ENCODE assay signal across 28 mouse cellular contexts in genomic region chr11:118447346-118447745, GRCm38 (mm10). TPM values are rescaled to one million over a fixed set of nuclear protein-coding genes. Genes with fewer than 3 reads are reported as not detected.
A peak's percentile ranks its signal among the peaks of the same experiment; 100 is the strongest.
DNase-seq lines count a peak whose midpoint lies in the region; ATAC-seq lines count a peak whose summit lies in the region.
"Had no signal": no experiment of that assay in that cellular context is flagged by ENCODE, and none has a peak within 500 bp of the region (broad histone marks: within the 10 kb centered on the region; RNA-seq: fewer than 3 reads in every experiment).

No protein-coding gene starts in this region.

- H3K27me3 ChIP-seq in forebrain, embryonic 10.5 days (ENCODE audit: poor library complexity, severe bottlenecking): peaks cover 12% of the 10 kb centered on the region
- H3K27me3 ChIP-seq in forebrain, embryonic 14.5 days (replicated peaks; ENCODE audit: control insufficient read depth, insufficient read depth, low read length): 0 out of 2 replicates have a peak, but pooled peaks cover 3% of the 10 kb centered on the region
- H3K27me3 ChIP-seq in embryonic facial prominence, embryonic 11.5 days (ENCODE audit: control insufficient read depth, insufficient read depth, low read length): no peaks in the 10 kb centered on the region
- H3K27me3 ChIP-seq in limb, embryonic 12.5 days: peaks cover 14% of the 10 kb centered on the region; the same call in 1 of the 2 replicates
- H3K27me3 ChIP-seq in midbrain, embryonic 14.5 days (ENCODE audit: control insufficient read depth, insufficient read depth, low read length): no peaks in the 10 kb centered on the region

- H3K9me3 ChIP-seq in forebrain, embryonic 10.5 days: no peaks in the 10 kb centered on the region
- H3K9me3 ChIP-seq in forebrain, embryonic 14.5 days (replicated peaks; ENCODE audit: control insufficient read depth, low read length): no peaks in the 10 kb centered on the region
- no peaks in the 10 kb centered on the region for H3K9me3 ChIP-seq in embryonic facial prominence, embryonic 11.5 days (replicated peaks; ENCODE audit: control insufficient read depth, low read length)
- H3K9me3 ChIP-seq in limb, embryonic 12.5 days: no peaks in the 10 kb centered on the region
- H3K9me3 ChIP-seq in midbrain, embryonic 14.5 days (ENCODE audit: control insufficient read depth, low read length): no peaks in the 10 kb centered on the region
- H3K9me3 ChIP-seq: heart, embryonic 13.5 days; hindbrain, embryonic 10.5 days; limb, embryonic 13.5 days; liver, embryonic 12.5 days; midbrain, embryonic 12.5 days had no signal

- DNase-seq in forebrain, embryonic 10.5 days (ENCODE audit: extremely low spot score, low spot score): no peak
- no peak for DNase-seq in forebrain, embryonic 14.5 days (ENCODE audit: low spot score)
- DNase-seq in NIH3T3 (ENCODE audit: low read depth): peak; percentile 67
- peak; percentile 70 for DNase-seq in embryonic facial prominence, embryonic 11.5 days (ENCODE audit: low spot score)
- no peak for DNase-seq in midbrain, embryonic 14.5 days
- no peak for DNase-seq in left cerebral cortex, postnatal 25 days (ENCODE audit: low spot score in 2 of 2)
- DNase-seq: adrenal gland, adult 2 months; adrenal gland, postnatal 36 days; forebrain, postnatal 0 days; gastrocnemius, postnatal 36 days; heart, adult 2 months; heart, postnatal 14 days; kidney, adult 18-20 months; kidney, postnatal 4 days; liver, postnatal 0 days; lung, postnatal 36 days; thymus, postnatal 4 days had no signal

- intact Hi-C loops in left cerebral cortex, postnatal 25 days (cut with DNase I): loop anchor here (5.0 kb wide), 1 partner anchor 290 kb away; no protein-coding TSS in a partner anchor

- H3K4me2 ChIP-seq in forebrain, embryonic 14.5 days (ENCODE audit: low read length): no peak overlapping the region
- H3K4me2 ChIP-seq in embryonic facial prominence, embryonic 11.5 days (ENCODE audit: low read depth, low read length): no peak overlapping the region
- H3K4me2 ChIP-seq in limb, embryonic 12.5 days: no peak overlapping the region
- no peak overlapping the region for H3K4me2 ChIP-seq in midbrain, embryonic 14.5 days (ENCODE audit: low read length)
- H3K4me2 ChIP-seq: heart, embryonic 13.5 days; limb, embryonic 13.5 days; liver, embryonic 12.5 days; midbrain, embryonic 12.5 days had no signal

- 72% methylated on average over 4 of the region's 4 CpGs for WGBS in forebrain, embryonic 10.5 days
- 80% methylated on average over 4 of the region's 4 CpGs for WGBS in forebrain, embryonic 14.5 days
- 54% methylated on average over 4 of the region's 4 CpGs for WGBS in embryonic facial prominence, embryonic 11.5 days
- 41% methylated on average over 4 of the region's 4 CpGs for WGBS in limb, embryonic 12.5 days
- 77% methylated on average over 4 of the region's 4 CpGs for WGBS in midbrain, embryonic 14.5 days

- H3K4me3 ChIP-seq in forebrain, embryonic 10.5 days: no peak overlapping the region
- no peak overlapping the region for H3K4me3 ChIP-seq in forebrain, embryonic 14.5 days (ENCODE audit: low read depth, low read length)
- H3K4me3 ChIP-seq in embryonic facial prominence, embryonic 11.5 days (ENCODE audit: low read depth, low read length): no peak overlapping the region
- H3K4me3 ChIP-seq in limb, embryonic 12.5 days (replicated peaks): no peak overlapping the region
- no peak overlapping the region for H3K4me3 ChIP-seq in midbrain, embryonic 14.5 days (replicated peaks; ENCODE audit: low read depth, low read length)
- H3K4me3 ChIP-seq: heart, adult 2 months; heart, embryonic 13.5 days; hindbrain, embryonic 10.5 days; limb, embryonic 13.5 days; liver, embryonic 12.5 days; midbrain, embryonic 12.5 days had no signal

- no peak for ATAC-seq in forebrain, embryonic 14.5 days
- no peak for ATAC-seq in embryonic facial prominence, embryonic 11.5 days (replicated peaks; ENCODE audit: insufficient number of reproducible peaks, low FRiP score, low TSS enrichment, low read depth)
- no peak for ATAC-seq in limb, embryonic 12.5 days (ENCODE audit: insufficient number of reproducible peaks, insufficient read depth, low FRiP score, low TSS enrichment, low read depth)
- ATAC-seq in midbrain, embryonic 14.5 days (ENCODE audit: low FRiP score, low TSS enrichment): no peak
- ATAC-seq: CD4-positive, CD25-positive, alpha-beta regulatory T cell, adult 4 months; forebrain, postnatal 0 days; hindbrain, embryonic 16.5 days; liver, embryonic 12.5 days; liver, postnatal 0 days had no signal

- peak overlapping the region; percentile 11; the same call in 1 of the 2 replicates for H3K27ac ChIP-seq in forebrain, embryonic 10.5 days
- no peak overlapping the region for H3K27ac ChIP-seq in forebrain, embryonic 14.5 days (ENCODE audit: low read depth, low read length)
- H3K27ac ChIP-seq in embryonic facial prominence, embryonic 11.5 days (replicated peaks; ENCODE audit: low read depth, low read length): no peak overlapping the region
- H3K27ac ChIP-seq in limb, embryonic 12.5 days: peak overlapping the region; percentile 41; the same call in 1 of the 2 replicates
- no peak overlapping the region for H3K27ac ChIP-seq in midbrain, embryonic 14.5 days (replicated peaks; ENCODE audit: low read depth, low read length)
- H3K27ac ChIP-seq: heart, adult 2 months; heart, embryonic 13.5 days; hindbrain, embryonic 10.5 days; kidney, postnatal 0 days; limb, embryonic 13.5 days; liver, embryonic 12.5 days; midbrain, embryonic 12.5 days had no signal

- H3K9ac ChIP-seq in forebrain, embryonic 14.5 days (ENCODE audit: low read length): no peak overlapping the region
- H3K9ac ChIP-seq in embryonic facial prominence, embryonic 11.5 days (replicated peaks; ENCODE audit: low read length): no peak overlapping the region
- 0 out of 2 replicates have a peak overlapping the region, but pooled peaks have one; percentile 5 for H3K9ac ChIP-seq in limb, embryonic 12.5 days (replicated peaks)
- no peak overlapping the region for H3K9ac ChIP-seq in midbrain, embryonic 14.5 days (replicated peaks; ENCODE audit: low read length)
- H3K9ac ChIP-seq: forebrain, postnatal 0 days; heart, embryonic 13.5 days; limb, embryonic 13.5 days; liver, embryonic 12.5 days; liver, postnatal 0 days; midbrain, embryonic 12.5 days had no signal

- H3K4me1 ChIP-seq in forebrain, embryonic 10.5 days: peaks cover 3% of the 10 kb centered on the region; the same call in 1 of the 2 replicates
- H3K4me1 ChIP-seq in forebrain, embryonic 14.5 days (ENCODE audit: control insufficient read depth, insufficient read depth, low read length): no peaks in the 10 kb centered on the region
- H3K4me1 ChIP-seq in embryonic facial prominence, embryonic 11.5 days (ENCODE audit: control insufficient read depth, insufficient read depth, low read length): no peaks in the 10 kb centered on the region
- peaks cover 6% of the 10 kb centered on the region for H3K4me1 ChIP-seq in limb, embryonic 12.5 days (replicated peaks)
- H3K4me1 ChIP-seq in midbrain, embryonic 14.5 days (ENCODE audit: control insufficient read depth, insufficient read depth, low read length): no peaks in the 10 kb centered on the region
- H3K4me1 ChIP-seq: hindbrain, embryonic 10.5 days had no signal

- H3K36me3 ChIP-seq in forebrain, embryonic 10.5 days (replicated peaks): no peaks in the 10 kb centered on the region
- H3K36me3 ChIP-seq in forebrain, embryonic 14.5 days (ENCODE audit: control insufficient read depth, insufficient read depth, low read length): no peaks in the 10 kb centered on the region
- no peaks in the 10 kb centered on the region for H3K36me3 ChIP-seq in embryonic facial prominence, embryonic 11.5 days (replicated peaks; ENCODE audit: control insufficient read depth, insufficient read depth, low read depth, low read length)
- no peaks in the 10 kb centered on the region for H3K36me3 ChIP-seq in limb, embryonic 12.5 days
- H3K36me3 ChIP-seq in midbrain, embryonic 14.5 days (ENCODE audit: control insufficient read depth, insufficient read depth, low read length): no peaks in the 10 kb centered on the region
- H3K36me3 ChIP-seq: hindbrain, embryonic 10.5 days; liver, embryonic 12.5 days; midbrain, embryonic 12.5 days had no signal

RNA-seq across cellular contexts. Expression of gene C1qtnf1, which starts 19.3 kb away (rescaled TPM):
- 1.5 and 2.3 TPM in 2 replicates for polyA plus RNA-seq in forebrain, embryonic 10.5 days (2016; fragmentation: Nextera tagmentation; extraction: Ambion mirVana)
- polyA plus RNA-seq in forebrain, embryonic 14.5 days (2014; fragmentation: Nextera tagmentation; extraction: Ambion mirVana): 2.3 and 3.0 TPM in 2 replicates
- polyA plus RNA-seq in embryonic facial prominence, embryonic 11.5 days (2014; fragmentation: Nextera tagmentation; extraction: Ambion mirVana): 5.0 and 5.2 TPM in 2 replicates
- 3.4 and 4.8 TPM in 2 replicates for polyA plus RNA-seq in limb, embryonic 12.5 days (2016; fragmentation: Nextera tagmentation; extraction: Ambion mirVana)
- polyA plus RNA-seq in midbrain, embryonic 14.5 days (2014; fragmentation: Nextera tagmentation; extraction: Ambion mirVana): 1.4 and 3.8 TPM in 2 replicates
- 1 to 10 TPM; 3.6 to 4.2 TPM for total RNA-seq in left cerebral cortex, postnatal 25 days (2021)
- total RNA-seq: megakaryocyte, adult 5-6 weeks; monocyte, adult 5-6 weeks had no signal
- polyA plus RNA-seq: CD4-positive, CD25-positive, alpha-beta regulatory T cell, adult 4 months had no signal

RNA-seq across cellular contexts. Expression of gene Cant1, which starts 28.5 kb away (rescaled TPM):
- 19.0 and 19.2 TPM in 2 replicates for polyA plus RNA-seq in forebrain, embryonic 10.5 days (2016; fragmentation: Nextera tagmentation; extraction: Ambion mirVana)
- polyA plus RNA-seq in forebrain, embryonic 14.5 days (2014; fragmentation: Nextera tagmentation; extraction: Ambion mirVana): 21.4 and 22.8 TPM in 2 replicates
- 19.5 and 23.2 TPM in 2 replicates for polyA plus RNA-seq in embryonic facial prominence, embryonic 11.5 days (2014; fragmentation: Nextera tagmentation; extraction: Ambion mirVana)
- polyA plus RNA-seq in limb, embryonic 12.5 days (2016; fragmentation: Nextera tagmentation; extraction: Ambion mirVana): 30.5 and 32.0 TPM in 2 replicates
- polyA plus RNA-seq in midbrain, embryonic 14.5 days (2014; fragmentation: Nextera tagmentation; extraction: Ambion mirVana): 24.9 and 27.5 TPM in 2 replicates
- total RNA-seq in left cerebral cortex, postnatal 25 days (2021): 10 to 100 TPM; 37.4 to 40.7 TPM

RNA-seq across cellular contexts. Expression of gene Engase, which starts 29.3 kb away (rescaled TPM):
- polyA plus RNA-seq in forebrain, embryonic 10.5 days (2016; fragmentation: Nextera tagmentation; extraction: Ambion mirVana): 7.1 and 7.9 TPM in 2 replicates
- polyA plus RNA-seq in forebrain, embryonic 14.5 days (2014; fragmentation: Nextera tagmentation; extraction: Ambion mirVana): 3.9 and 4.9 TPM in 2 replicates
- polyA plus RNA-seq in embryonic facial prominence, embryonic 11.5 days (2014; fragmentation: Nextera tagmentation; extraction: Ambion mirVana): 5.0 and 5.9 TPM in 2 replicates
- 8.8 and 9.4 TPM in 2 replicates for polyA plus RNA-seq in limb, embryonic 12.5 days (2016; fragmentation: Nextera tagmentation; extraction: Ambion mirVana)
- 2.6 and 4.2 TPM in 2 replicates for polyA plus RNA-seq in midbrain, embryonic 14.5 days (2014; fragmentation: Nextera tagmentation; extraction: Ambion mirVana)
- 10 to 100 TPM; 10.3 to 10.6 TPM for total RNA-seq in left cerebral cortex, postnatal 25 days (2021)

RNA-seq across cellular contexts. Expression of gene Lgals3bp, which starts 45.5 kb away (rescaled TPM):
- polyA plus RNA-seq in forebrain, embryonic 10.5 days (2016; fragmentation: Nextera tagmentation; extraction: Ambion mirVana): 0.47 and 1.0 TPM in 2 replicates
- 3.0 TPM in 2 replicates for polyA plus RNA-seq in forebrain, embryonic 14.5 days (2014; fragmentation: Nextera tagmentation; extraction: Ambion mirVana)
- polyA plus RNA-seq in embryonic facial prominence, embryonic 11.5 days (2014; fragmentation: Nextera tagmentation; extraction: Ambion mirVana): 1.0 and 1.7 TPM in 2 replicates
- 4.1 and 4.3 TPM in 2 replicates for polyA plus RNA-seq in limb, embryonic 12.5 days (2016; fragmentation: Nextera tagmentation; extraction: Ambion mirVana)
- polyA plus RNA-seq in midbrain, embryonic 14.5 days (2014; fragmentation: Nextera tagmentation; extraction: Ambion mirVana): 1.8 and 5.5 TPM in 2 replicates
- 10 to 100 TPM; 14.2 to 15.2 TPM for total RNA-seq in left cerebral cortex, postnatal 25 days (2021)

Comparison
In these comparisons a context has a peak if more than half of its experiments do, and no peak if none do; other contexts are left out.
1. H3K27ac ChIP-seq: peak in forebrain, embryonic 10.5 days (single experiment) and limb, embryonic 12.5 days (single experiment); none in forebrain, embryonic 14.5 days (single experiment), embryonic facial prominence, embryonic 11.5 days (single experiment) and midbrain, embryonic 14.5 days (single experiment).
2. DNase-seq: peak in NIH3T3 (single experiment) and embryonic facial prominence, embryonic 11.5 days (single experiment); none in forebrain, embryonic 10.5 days (single experiment), forebrain, embryonic 14.5 days (single experiment), midbrain, embryonic 14.5 days (single experiment) and left cerebral cortex, postnatal 25 days (0 of 2).